Mouse (Mus musculus): Measurements from ENCODE around the gene Hmmr. TPM values are rescaled to one million over a fixed set of nuclear protein-coding genes. Genes with fewer than 3 reads are reported as not detected.
A peak's percentile ranks its signal among the peaks of the same experiment; 100 is the strongest.

Gene Hmmr
- total RNA-seq (2021), result 10 to 100 TPM; 10.1 to 10.7 TPM

- peak; percentile 92 to 96 for DNase-seq
- intact Hi-C loops (cut with DNase I), result loop anchor here (5.0 kb wide), 1 partner anchor 41 kb away; no protein-coding TSS in a partner anchor
Observed at GRCm38 (mm10) chr11:40733339-40734174, at the start of gene Hmmr, which contains the start of gene Nudcd2. Hmmr (minus strand) TSS chr11:40733422. Nudcd2 (plus strand) TSS chr11:40733667.

- intact Hi-C loops (cut with DNase I), result no loop called here
- no peak for DNase-seq
Observed at GRCm38 (mm10) chr11:40781857-40782256, 48.6 kb upstream of the Hmmr start.

GRCm38 (mm10) chr11:40775315-40776269, 42.4 kb upstream of the Hmmr start:
- DNase-seq, result peak; percentile 17 to 47
- intact Hi-C loops (cut with DNase I), result loop anchor here (5.0 to 10.0 kb wide), 4 partner anchors 89 to 1647 kb away; no protein-coding TSS in a partner anchor

- intact Hi-C loops (cut with DNase I), result no loop called here
- DNase-seq, result no peak
Observed at GRCm38 (mm10) chr11:40764690-40765089, 31.5 kb upstream of the Hmmr start.

- DNase-seq, result no peak
- intact Hi-C loops (cut with DNase I), result no loop called here
Observed at GRCm38 (mm10) chr11:40763395-40763794, 30.2 kb upstream of the Hmmr start.

- no peak for DNase-seq
- intact Hi-C loops (cut with DNase I), result no loop called here
Observed at GRCm38 (mm10) chr11:40759896-40760295, 26.7 kb upstream of the Hmmr start.

GRCm38 (mm10) chr11:40755968-40756367, 22.7 kb upstream of the Hmmr start:
- intact Hi-C loops (cut with DNase I), result loop anchor here (2.0 kb wide), 1 partner anchor 61 kb away; the partner anchor contains the start of gene Mat2b
- DNase-seq, result no peak

- DNase-seq, result peak; percentile 96
- intact Hi-C loops (cut with DNase I), result loop anchor here (2.0 kb wide), 1 partner anchor 60 kb away; the partner anchor contains the start of gene Mat2b
Observed at GRCm38 (mm10) chr11:40755109-40755627, 21.9 kb upstream of the Hmmr start, which contains the start of gene Ccng1. Ccng1 (minus strand) TSS chr11:40755311.

GRCm38 (mm10) chr11:40754664-40755107, 21.5 kb upstream of the Hmmr start:
- no peak for DNase-seq
- intact Hi-C loops (cut with DNase I), result loop anchor here (2.0 kb wide), 1 partner anchor 60 kb away; the partner anchor contains the start of gene Mat2b

- intact Hi-C loops (cut with DNase I), result loop anchor here (2.0 kb wide), 1 partner anchor 59 kb away; the partner anchor contains the start of gene Mat2b
- peak; percentile 57 to 61 for DNase-seq
Observed at GRCm38 (mm10) chr11:40753836-40754235, 20.6 kb upstream of the Hmmr start.

- intact Hi-C loops (cut with DNase I), result no loop called here
- DNase-seq, result no peak
Observed at GRCm38 (mm10) chr11:40747716-40748115, 14.5 kb upstream of the Hmmr start.

- intact Hi-C loops (cut with DNase I), result no loop called here
Observed at GRCm38 (mm10) chr11:40746361-40746760, 13.1 kb upstream of the Hmmr start.

GRCm38 (mm10) chr11:40744348-40744747, 11.1 kb upstream of the Hmmr start:
- DNase-seq, result no peak
- intact Hi-C loops (cut with DNase I), result no loop called here

More at GRCm38 (mm10) chr11:40746361-40746760, 13.1 kb upstream of the Hmmr start:
- no peak for DNase-seq

GRCm38 (mm10) chr11:40741605-40742262, 8.5 kb upstream of the Hmmr start:
- DNase-seq, result no peak
- intact Hi-C loops (cut with DNase I), result no loop called here

GRCm38 (mm10) chr11:40737369-40737768, 4.1 kb upstream of the Hmmr start:
- no peak for DNase-seq
- intact Hi-C loops (cut with DNase I), result no loop called here

GRCm38 (mm10) chr11:40734251-40734752, 1.1 kb upstream of the Hmmr start:
- intact Hi-C loops (cut with DNase I), result loop anchor here (5.0 kb wide), 1 partner anchor 42 kb away; no protein-coding TSS in a partner anchor
- DNase-seq, result no peak

- intact Hi-C loops (cut with DNase I), result loop anchor here (5.0 kb wide), 1 partner anchor 41 kb away; no protein-coding TSS in a partner anchor
- DNase-seq, result no peak
Observed at GRCm38 (mm10) chr11:40732997-40733338, 254 bp downstream of the Hmmr start.

GRCm38 (mm10) chr11:40718324-40718723, 14.9 kb downstream of the Hmmr start:
- intact Hi-C loops (cut with DNase I), result no loop called here
- DNase-seq, result no peak

GRCm38 (mm10) chr11:40715524-40715923, 17.7 kb downstream of the Hmmr start:
- intact Hi-C loops (cut with DNase I), result no loop called here
- DNase-seq, result no peak
